Mouse (Mus musculus): ENCODE measurements around the gene Cdkn2d. TPM values are rescaled to one million over a fixed set of nuclear protein-coding genes. Genes with fewer than 3 reads are reported as not detected.
"Not testable (repeated sequence)": the region's sequence is repeated elsewhere in the genome, so short reads cannot be mapped to it uniquely, and the experiment has no call there.

The Cdkn2d gene
- polyA plus RNA-seq, 1 experiment = 36.6 TPM

- Histone ChIP-seq H3K4me3 (replicated peaks) (no peak overlapping the region), H3K36me3 (ENCODE audit: control insufficient read depth) (no peaks in the 10 kb centered on the region), H3K27me3 (ENCODE audit: control insufficient read depth) (no peaks in the 10 kb centered on the region), H3K4me1 (ENCODE audit: control insufficient read depth) (peaks cover 4% of the 10 kb centered on the region), H3K9me3 (ENCODE audit: control insufficient read depth, low read length) (no peaks in the 10 kb centered on the region)
- TF ChIP-seq TAL1 (IDR thresholded peaks at IDR 0.05; ENCODE audit: low read length) (no peak), GATA1 (IDR thresholded peaks at IDR 0.05; ENCODE audit: low read length) (no peak)
These were observed 40.3 kb upstream of the Cdkn2d start for GRCm38 (mm10) chr9:21331365-21332140.

GRCm38 (mm10) chr9:21329699-21330289 lies 38.6 kb upstream of the Cdkn2d start:
- Histone ChIP-seq H3K4me1 (ENCODE audit: control insufficient read depth) (peaks cover 6% of the 10 kb centered on the region), H3K9me3 (ENCODE audit: control insufficient read depth, low read length) (no peaks in the 10 kb centered on the region), H3K36me3 (ENCODE audit: control insufficient read depth) (no peaks in the 10 kb centered on the region; the same call in 1 of the 2 replicates), H3K27me3 (ENCODE audit: control insufficient read depth) (no peaks in the 10 kb centered on the region), H3K4me3 (replicated peaks) (no peak overlapping the region)
- TF ChIP-seq GATA1 (IDR thresholded peaks at IDR 0.05; ENCODE audit: low read length) (no peak), TAL1 (IDR thresholded peaks at IDR 0.05; ENCODE audit: low read length) (no peak)

GRCm38 (mm10) chr9:21329041-21329440 lies 37.8 kb upstream of the Cdkn2d start:
- no peak overlapping the region for H3K4me3 ChIP-seq (replicated peaks)
- H3K4me1 ChIP-seq (ENCODE audit: control insufficient read depth) = peaks cover 12% of the 10 kb centered on the region
- H3K27me3 ChIP-seq (ENCODE audit: control insufficient read depth) = no peaks in the 10 kb centered on the region
- H3K36me3 ChIP-seq (ENCODE audit: control insufficient read depth) = no peaks in the 10 kb centered on the region; the same call in 1 of the 2 replicates
- H3K9me3 ChIP-seq (ENCODE audit: control insufficient read depth, low read length) = no peaks in the 10 kb centered on the region
- TF ChIP-seq GATA1 (IDR thresholded peaks at IDR 0.05; ENCODE audit: low read length) (no peak), TAL1 (IDR thresholded peaks at IDR 0.05; ENCODE audit: low read length) (no peak)

GRCm38 (mm10) chr9:21328041-21328440 lies 36.8 kb upstream of the Cdkn2d start:
- H3K9me3 ChIP-seq (ENCODE audit: control insufficient read depth, low read length) = no peaks in the 10 kb centered on the region
- no peaks in the 10 kb centered on the region for H3K27me3 ChIP-seq (ENCODE audit: control insufficient read depth)
- H3K36me3 ChIP-seq (ENCODE audit: control insufficient read depth) = no peaks in the 10 kb centered on the region; the same call in 1 of the 2 replicates
- peaks cover 17% of the 10 kb centered on the region for H3K4me1 ChIP-seq (ENCODE audit: control insufficient read depth)
- TF ChIP-seq TAL1 (IDR thresholded peaks at IDR 0.05; ENCODE audit: low read length) (no peak), GATA1 (IDR thresholded peaks at IDR 0.05; ENCODE audit: low read length) (no peak)
- no peak overlapping the region for H3K4me3 ChIP-seq (replicated peaks)

- H3K4me3 ChIP-seq (replicated peaks) = no peak overlapping the region
- H3K36me3 ChIP-seq (ENCODE audit: control insufficient read depth) = no peaks in the 10 kb centered on the region; the same call in 1 of the 2 replicates
- H3K4me1 ChIP-seq (ENCODE audit: control insufficient read depth) = peaks cover 19% of the 10 kb centered on the region
- TF ChIP-seq TAL1 (IDR thresholded peaks at IDR 0.05; ENCODE audit: low read length) (no peak), GATA1 (IDR thresholded peaks at IDR 0.05; ENCODE audit: low read length) (no peak)
- H3K27me3 ChIP-seq (ENCODE audit: control insufficient read depth) = no peaks in the 10 kb centered on the region
- no peaks in the 10 kb centered on the region for H3K9me3 ChIP-seq (ENCODE audit: control insufficient read depth, low read length)
These were observed 36.4 kb upstream of the Cdkn2d start for GRCm38 (mm10) chr9:21327569-21327968.

GRCm38 (mm10) chr9:21324269-21324668 lies 33.1 kb upstream of the Cdkn2d start:
- Histone ChIP-seq H3K27me3 (ENCODE audit: control insufficient read depth) (no peaks in the 10 kb centered on the region), H3K9me3 (ENCODE audit: control insufficient read depth, low read length) (0 out of 2 replicates have a peak, but pooled peaks cover 2% of the 10 kb centered on the region), H3K4me3 (replicated peaks) (no peak overlapping the region), H3K4me1 (ENCODE audit: control insufficient read depth) (peaks cover 47% of the 10 kb centered on the region), H3K36me3 (ENCODE audit: control insufficient read depth) (no peaks in the 10 kb centered on the region; the same call in 1 of the 2 replicates)
- no peak for TF ChIP-seq TAL1 (IDR thresholded peaks at IDR 0.05; ENCODE audit: low read length)
- TF ChIP-seq GATA1 (IDR thresholded peaks at IDR 0.05; ENCODE audit: low read length) = no peak

- H3K4me3 ChIP-seq (replicated peaks); H3K9me3 ChIP-seq (ENCODE audit: control insufficient read depth, low read length); H3K36me3 ChIP-seq (ENCODE audit: control insufficient read depth); H3K27me3 ChIP-seq (ENCODE audit: control insufficient read depth): not testable (repeated sequence)
- H3K4me1 ChIP-seq (ENCODE audit: control insufficient read depth) = peaks cover 50% of the 10 kb centered on the region
These were observed 31.7 kb upstream of the Cdkn2d start for GRCm38 (mm10) chr9:21322917-21323297.

GRCm38 (mm10) chr9:21322211-21322916 lies 31.2 kb upstream of the Cdkn2d start:
- peaks cover 50% of the 10 kb centered on the region for H3K4me1 ChIP-seq (ENCODE audit: control insufficient read depth)
- TF ChIP-seq GATA1 (IDR thresholded peaks at IDR 0.05; ENCODE audit: low read length) (no peak), TAL1 (IDR thresholded peaks at IDR 0.05; ENCODE audit: low read length) (no peak)

GRCm38 (mm10) chr9:21321513-21321835 lies 30.3 kb upstream of the Cdkn2d start:
- H3K36me3 ChIP-seq (ENCODE audit: control insufficient read depth) = no peaks in the 10 kb centered on the region; the same call in 1 of the 2 replicates
- 0 out of 2 replicates have a peak, but pooled peaks cover 2% of the 10 kb centered on the region for H3K9me3 ChIP-seq (ENCODE audit: control insufficient read depth, low read length)
- H3K4me3 ChIP-seq (replicated peaks) = peak overlapping the region; percentile 81
- H3K4me1 ChIP-seq (ENCODE audit: control insufficient read depth) = peaks cover 50% of the 10 kb centered on the region
- no peaks in the 10 kb centered on the region for H3K27me3 ChIP-seq (ENCODE audit: control insufficient read depth)
- no peak for TF ChIP-seq TAL1 (IDR thresholded peaks at IDR 0.05; ENCODE audit: low read length)

More at GRCm38 (mm10) chr9:21322211-21322916, 31.2 kb upstream of the Cdkn2d start:
- Histone ChIP-seq H3K4me3 (replicated peaks) (peak overlapping the region; percentile 81), H3K36me3 (ENCODE audit: control insufficient read depth) (no peaks in the 10 kb centered on the region; the same call in 1 of the 2 replicates), H3K9me3 (ENCODE audit: control insufficient read depth, low read length) (0 out of 2 replicates have a peak, but pooled peaks cover 2% of the 10 kb centered on the region), H3K27me3 (ENCODE audit: control insufficient read depth) (no peaks in the 10 kb centered on the region)
